Mouse (Mus musculus) megakaryocyte, embryonic 14.5 days (primary cell): ENCODE measurements around the gene D6Ertd527e.

Experiments used
- FLI1 ChIP-seq: IDR thresholded peaks from 2 replicates; pipeline ENCODE4 v1.6.1; 2012; ENCODE audit warnings: low read length, inconsistent platforms, mixed read lengths
- GATA1 ChIP-seq: IDR thresholded peaks from 3 replicates; pipeline ENCODE4 v1.6.1; 2012; ENCODE audit warnings: mixed read lengths, low read length, inconsistent platforms, borderline replicate concordance

DNA sequence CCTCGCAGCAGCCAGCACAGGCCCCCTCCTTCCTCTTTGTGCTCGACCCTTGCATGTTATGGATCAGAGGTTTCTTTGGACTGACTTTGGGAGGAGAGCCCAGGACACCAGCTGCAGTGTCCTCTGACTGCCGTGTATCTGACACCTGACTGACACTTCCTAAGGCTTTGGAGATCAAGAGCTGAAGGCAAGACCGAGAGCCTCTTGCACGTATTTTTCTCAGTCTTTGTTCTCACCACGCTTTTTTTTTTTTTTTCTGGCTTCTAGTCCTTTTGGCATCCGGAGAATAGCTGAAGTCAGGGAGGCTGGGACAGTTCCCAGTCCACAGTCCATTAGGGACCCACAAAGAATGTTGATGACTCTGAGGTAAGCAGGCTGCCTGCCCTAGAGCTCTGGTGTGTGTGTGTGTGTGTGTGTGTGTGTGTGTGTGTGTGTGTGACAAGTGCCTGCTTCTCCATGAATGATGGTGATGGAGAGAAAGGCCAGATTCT, 2.1 kb upstream of the D6Ertd527e start:
- TF ChIP-seq GATA1: no peak
- TF ChIP-seq FLI1: no peak
